Mouse (Mus musculus) left cerebral cortex, adult 2 months (tissue): ENCODE measurements around the gene Tspan4. TPM values are rescaled to one million over a fixed set of nuclear protein-coding genes. Genes with fewer than 3 reads are reported as not detected.

Experiments
- DNase-seq, 2 experiments: peaks; one replicate each; pipeline ENCODE4 v3.0.0; 2021 to 2022; ENCODE audit warnings: low spot score in 2 of 2, mixed read lengths in 1 of 2; ENCODE audit errors: extremely low spot score in 1 of 2
- H3K27ac ChIP-seq: fragments of 200-600 bp; 2 replicates; pipeline ENCODE4 v1.8.1; 2022
- H3K4me3 ChIP-seq: fragments of 200-600 bp; 2 replicates; pipeline ENCODE4 v1.8.1; 2022
- CTCF ChIP-seq: fragments of 200-600 bp; IDR thresholded peaks from 2 replicates; pipeline ENCODE4 v1.8.1; 2022; ENCODE audit warnings: antibody characterized with exemption, mild to moderate bottlenecking, moderate library complexity
- intact Hi-C: fragments of 180-260 bp; cut with DNase I; formaldehyde crosslinking; loops from one replicate; pipeline ENCODE4 v1.15.1; 2025
- total RNA-seq, 2 experiments: library from RNA; stranded (reverse); gene quantifications; 2 replicates each; pipeline ENCODE4 v1.2.3; 2021

The Tspan4 gene
- total RNA-seq, 2 experiments from 2014 or later: 13.7 to 14.4 TPM

DNA sequence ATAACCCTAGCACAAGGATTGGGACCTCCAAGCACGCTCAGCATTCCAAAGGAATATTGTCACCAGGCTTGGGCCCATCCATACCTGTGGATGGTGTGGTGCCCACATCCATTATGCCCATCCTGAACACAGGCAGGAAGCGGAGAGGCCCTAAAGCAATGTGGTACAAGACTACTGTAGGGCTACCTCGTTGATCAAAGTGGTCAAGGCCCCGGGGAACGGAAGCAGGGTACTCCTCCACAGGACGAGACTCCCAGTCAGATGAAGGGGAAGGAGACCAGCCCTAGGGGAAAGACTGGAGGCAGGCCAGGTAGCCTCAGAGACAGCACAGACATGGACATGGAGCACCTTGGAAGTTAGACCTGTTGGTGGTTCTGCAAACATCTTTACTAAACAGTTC is 2.3 kb upstream of the Tspan4 start:
- Histone ChIP-seq H3K27ac (no peak overlapping the region), H3K4me3 (no peak overlapping the region)
- TF ChIP-seq CTCF: no peak
- intact Hi-C loops: no loop called here
- DNase-seq: no peak

DNA sequence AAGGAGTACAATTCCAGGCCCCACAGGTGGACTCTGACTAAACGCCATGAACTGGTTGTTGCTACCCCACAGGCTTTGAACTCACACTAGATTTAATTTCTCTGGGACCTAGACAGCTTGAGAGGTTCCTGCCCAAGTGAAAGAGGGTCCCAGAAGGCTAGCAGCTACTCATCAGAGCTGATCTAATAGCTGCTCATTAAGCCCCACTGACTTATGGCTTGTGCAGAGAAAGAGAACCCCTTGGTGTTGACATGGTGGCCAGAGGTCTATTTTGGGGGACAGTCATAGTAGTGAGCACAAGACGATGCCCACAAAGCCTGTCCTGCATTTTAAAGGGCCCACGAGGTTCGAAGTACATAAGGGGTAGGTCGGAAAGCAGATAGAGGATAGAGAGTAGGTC is 880 bp upstream of the Tspan4 start:
- peak overlapping the region; percentile 94; the same call in 1 of the 2 replicates for H3K27ac ChIP-seq
- DNase-seq: no peak
- no peak for TF ChIP-seq CTCF
- peak overlapping the region; percentile 72 for H3K4me3 ChIP-seq
- intact Hi-C loops: no loop called here

DNA sequence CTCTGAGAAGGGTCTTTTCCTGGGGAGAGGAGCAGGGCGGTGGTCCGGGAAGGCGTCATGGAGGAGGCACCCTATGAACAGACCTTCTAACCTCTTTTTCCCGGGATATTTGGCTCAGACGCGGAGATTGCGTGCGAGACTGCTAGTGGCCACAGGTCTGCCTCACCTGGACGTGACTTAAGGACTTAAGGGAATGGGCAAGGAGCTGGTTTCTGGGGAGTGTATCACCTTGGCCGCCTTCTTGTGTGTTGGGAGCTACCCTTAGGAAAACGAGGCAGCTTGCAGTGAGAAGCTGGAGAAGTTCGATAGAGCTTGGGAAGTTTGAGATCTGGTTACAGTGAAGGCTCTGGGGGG is 742 bp downstream of the Tspan4 start:
- H3K27ac ChIP-seq: peak overlapping the region; percentile 94

DNA sequence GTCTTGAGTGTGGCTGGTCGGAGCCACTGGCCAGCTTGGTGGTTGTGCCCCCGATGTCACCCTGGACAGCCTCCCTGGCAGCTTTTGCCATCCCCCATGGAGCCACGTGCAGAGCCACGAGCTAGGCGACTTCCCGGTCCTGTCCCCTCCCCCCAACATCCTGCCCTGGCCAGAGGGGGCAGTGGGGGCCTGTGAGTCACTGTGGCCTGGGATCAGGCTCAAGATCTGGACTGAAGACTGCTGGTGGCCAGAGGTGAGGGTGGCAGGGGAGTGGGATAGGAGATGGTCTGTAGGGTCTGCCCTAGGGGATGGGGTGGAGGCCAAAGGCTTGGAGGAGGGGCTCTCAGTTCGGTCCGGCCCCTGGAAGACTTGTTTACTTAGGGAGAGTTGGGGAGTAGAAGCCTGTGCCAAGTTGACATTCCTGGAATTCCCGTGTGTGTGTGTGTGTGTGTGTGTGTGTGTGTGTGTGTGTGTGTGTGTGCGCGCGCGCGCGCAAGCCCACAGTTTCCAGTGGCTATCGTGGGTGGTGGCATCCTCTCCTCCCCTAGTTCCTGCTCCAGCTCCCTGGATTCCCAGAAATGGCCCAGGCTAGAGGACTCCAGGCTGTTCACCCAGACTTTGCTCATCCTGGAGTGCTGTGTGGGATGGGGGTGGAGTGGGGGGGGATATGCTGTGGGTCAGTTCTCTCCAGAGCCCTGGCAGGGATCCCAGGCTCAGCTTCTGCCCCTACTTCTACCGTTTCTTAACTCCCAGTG is 1.4 kb downstream of the Tspan4 start:
- peak; percentile 9 for TF ChIP-seq CTCF
- peak overlapping the region; percentile 72 for H3K4me3 ChIP-seq
- intact Hi-C loops: no loop called here
- peak; percentile 42 to 51 for DNase-seq
- H3K27ac ChIP-seq: peak overlapping the region; percentile 94

More for the DNA sequence above, 742 bp downstream of the Tspan4 start:
- TF ChIP-seq CTCF: no peak
- no peak for DNase-seq
- peak overlapping the region; percentile 72 for H3K4me3 ChIP-seq
- intact Hi-C loops: no loop called here

DNA sequence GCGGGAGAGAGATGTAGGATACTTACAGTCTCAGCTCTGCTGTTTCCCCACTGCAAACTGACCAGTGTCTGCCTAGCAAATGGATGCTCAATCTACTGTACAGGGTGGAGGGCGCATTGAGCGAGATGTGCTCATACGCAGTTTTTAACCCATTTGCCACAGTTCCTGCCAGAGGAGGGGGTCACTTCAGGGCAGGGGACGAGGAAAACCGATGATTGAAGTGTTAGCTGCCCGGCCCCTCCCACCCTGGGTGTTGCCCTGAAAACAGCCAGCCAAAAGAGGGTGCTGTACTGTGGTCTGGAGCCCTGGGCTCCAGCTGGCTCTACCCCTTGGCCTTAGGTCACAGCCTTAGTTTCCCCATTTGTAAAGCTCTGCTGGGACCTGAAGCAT is 1.9 kb downstream of the Tspan4 start:
- intact Hi-C loops: no loop called here
- no peak for DNase-seq
- Histone ChIP-seq H3K4me3 (0 out of 2 replicates have a peak overlapping the region, but pooled peaks have one; percentile 9), H3K27ac (peak overlapping the region; percentile 55)
- no peak for TF ChIP-seq CTCF

DNA sequence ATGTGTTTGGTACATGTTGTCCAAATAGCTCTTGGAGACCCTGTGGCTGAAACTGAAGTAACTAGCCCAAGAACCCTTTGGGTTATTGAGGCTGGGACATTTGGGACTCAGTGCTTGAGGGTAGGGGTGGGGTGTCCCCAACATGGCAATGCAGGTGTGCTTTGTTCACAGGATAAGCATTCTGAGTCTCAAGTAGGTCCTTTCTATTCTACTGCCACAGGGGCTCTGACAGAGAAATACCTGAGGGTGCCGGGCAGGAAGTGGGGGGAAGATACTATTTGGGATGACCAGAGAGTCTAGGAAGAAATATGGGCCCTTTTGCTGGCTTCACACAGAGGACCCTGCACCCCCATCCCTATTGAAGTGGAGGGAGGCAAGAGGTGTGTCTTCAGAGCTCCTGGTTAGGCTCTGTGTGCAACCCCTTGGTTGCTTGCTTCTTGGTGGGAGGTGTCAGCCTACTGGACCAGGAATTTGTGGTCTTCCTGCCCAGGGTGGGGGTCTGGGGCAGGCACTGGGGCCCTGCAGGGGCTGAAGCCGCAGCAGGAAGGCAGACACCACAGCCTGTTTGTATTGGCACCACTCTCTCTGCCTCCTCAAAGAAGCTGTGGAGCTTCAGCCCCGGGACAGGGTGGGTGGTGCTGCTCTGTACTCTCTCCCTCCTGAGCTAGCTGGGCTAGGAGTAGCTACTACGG is 2.7 kb downstream of the Tspan4 start:
- intact Hi-C loops: no loop called here
- no peak for TF ChIP-seq CTCF
- Histone ChIP-seq H3K4me3 (no peak overlapping the region), H3K27ac (peak overlapping the region; percentile 40; the same call in 1 of the 2 replicates)
- no peak for DNase-seq

DNA sequence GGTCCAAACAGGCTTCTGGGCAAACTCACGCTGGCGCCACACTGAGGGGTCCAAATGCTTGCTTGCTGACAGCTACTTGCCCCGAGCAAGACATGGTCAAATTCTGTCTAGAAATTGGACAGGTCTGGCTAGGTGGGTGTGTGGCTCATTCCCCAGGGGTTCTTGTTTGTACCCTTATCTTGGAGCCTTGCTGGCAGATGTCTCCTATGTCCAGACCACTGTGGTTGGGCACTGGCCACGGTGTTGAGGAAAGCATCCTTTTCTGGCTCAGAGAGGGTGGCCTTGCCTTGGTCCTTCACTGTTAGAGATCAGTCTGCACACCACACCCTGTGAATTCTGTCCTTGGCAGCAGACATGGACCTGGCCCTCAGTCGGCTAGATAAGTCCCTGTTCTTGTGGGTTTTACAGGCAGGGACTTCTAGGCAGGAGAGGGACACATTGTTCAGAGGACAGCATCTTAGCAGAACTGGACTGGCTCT is 3.3 kb downstream of the Tspan4 start:
- DNase-seq: no peak
- no peak for TF ChIP-seq CTCF
- intact Hi-C loops: no loop called here
- Histone ChIP-seq H3K4me3 (no peak overlapping the region), H3K27ac (peak overlapping the region; percentile 15; the same call in 1 of the 2 replicates)

DNA sequence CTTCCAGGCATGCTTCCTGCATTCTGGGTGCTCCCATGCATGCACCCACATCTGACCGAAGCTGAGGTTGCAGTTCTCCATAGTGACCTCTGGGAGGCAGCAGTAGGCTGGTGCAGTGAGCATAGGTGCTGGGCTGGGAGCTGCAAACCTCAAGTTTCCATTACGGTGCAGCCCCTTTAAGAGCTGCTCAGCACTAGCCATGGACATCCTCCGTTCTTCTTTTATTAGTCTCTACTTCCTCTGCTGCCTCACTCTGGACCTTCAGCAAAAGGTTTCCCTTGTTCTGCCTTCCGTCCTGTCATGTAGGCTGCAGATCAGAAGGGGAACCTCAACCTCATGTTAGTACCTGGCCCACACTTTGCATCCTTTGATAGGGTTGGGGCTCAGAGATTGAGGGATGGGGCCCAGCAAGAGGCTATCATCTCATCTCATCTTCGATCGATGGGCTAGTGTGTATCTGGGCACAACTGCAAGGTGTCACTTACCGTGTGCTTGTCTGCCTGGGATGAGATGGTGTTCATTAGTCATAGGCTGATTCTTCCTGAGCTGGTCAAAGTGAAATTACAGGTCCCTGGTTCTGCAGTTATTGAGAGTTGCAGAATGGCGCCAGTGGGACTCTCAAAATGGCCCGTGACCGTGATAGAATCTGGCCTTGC is 5.9 kb downstream of the Tspan4 start:
- H3K4me3 ChIP-seq: 0 out of 2 replicates have a peak overlapping the region, but pooled peaks have one; percentile 13
- H3K27ac ChIP-seq: no peak overlapping the region
- DNase-seq: peak; percentile 66 to 67
- peak; percentile 92 for TF ChIP-seq CTCF
- intact Hi-C loops: loop anchor here (1.0 to 2.0 kb wide), 2 partner anchors 44 to 186 kb away; no protein-coding TSS in a partner anchor

DNA sequence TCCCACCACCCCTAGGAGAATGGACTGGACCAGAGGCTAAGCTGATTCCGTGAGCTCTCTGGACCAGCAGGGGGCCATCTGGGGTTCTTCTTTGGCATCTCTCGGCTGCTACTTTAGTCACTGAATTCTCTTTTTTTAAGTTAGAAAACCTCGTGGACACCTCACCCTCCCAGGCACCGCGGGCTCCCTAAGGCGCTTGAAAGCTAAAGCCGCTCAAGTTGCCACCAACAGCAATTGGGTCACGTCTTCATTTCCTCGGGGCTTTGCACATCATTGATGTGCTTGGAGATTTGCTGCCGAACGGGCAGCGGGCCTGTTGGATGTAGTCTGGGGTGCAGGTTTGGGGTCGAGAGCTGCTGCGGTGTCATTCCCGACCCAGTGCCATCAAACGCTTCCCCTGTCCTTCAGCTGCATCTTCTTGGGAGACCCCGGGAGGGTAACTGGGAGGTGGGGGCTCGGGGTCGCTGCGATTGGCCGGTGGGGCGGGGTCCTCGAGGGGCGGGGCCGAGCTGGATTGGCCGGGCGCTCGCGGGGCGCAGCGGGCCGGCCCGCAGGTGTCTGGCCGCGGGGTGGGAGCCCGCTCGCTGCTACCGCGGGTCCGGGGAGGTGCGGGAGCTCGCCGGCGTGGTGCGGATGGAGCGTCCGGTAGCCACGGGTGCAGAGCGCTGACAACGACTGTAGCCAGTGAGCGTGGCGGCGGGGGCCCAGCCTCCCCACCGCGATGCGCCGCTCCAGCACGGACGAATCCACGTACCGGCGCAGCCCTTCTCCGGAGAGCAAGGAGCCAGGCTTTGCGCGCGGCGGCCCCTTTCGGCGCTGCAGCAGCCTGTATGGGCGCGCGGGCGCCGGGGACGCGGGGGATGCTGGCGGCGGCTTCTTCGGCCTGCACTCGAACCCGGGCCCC is 6.7 kb downstream of the Tspan4 start:
- intact Hi-C loops: loop anchor here (2.0 kb wide), 1 partner anchor 185 kb away; no protein-coding TSS in a partner anchor
- DNase-seq: peak; percentile 50 to 60
- H3K27ac ChIP-seq: peak overlapping the region; percentile 57
- TF ChIP-seq CTCF: peak; percentile 51
- peak overlapping the region; percentile 57 for H3K4me3 ChIP-seq

DNA sequence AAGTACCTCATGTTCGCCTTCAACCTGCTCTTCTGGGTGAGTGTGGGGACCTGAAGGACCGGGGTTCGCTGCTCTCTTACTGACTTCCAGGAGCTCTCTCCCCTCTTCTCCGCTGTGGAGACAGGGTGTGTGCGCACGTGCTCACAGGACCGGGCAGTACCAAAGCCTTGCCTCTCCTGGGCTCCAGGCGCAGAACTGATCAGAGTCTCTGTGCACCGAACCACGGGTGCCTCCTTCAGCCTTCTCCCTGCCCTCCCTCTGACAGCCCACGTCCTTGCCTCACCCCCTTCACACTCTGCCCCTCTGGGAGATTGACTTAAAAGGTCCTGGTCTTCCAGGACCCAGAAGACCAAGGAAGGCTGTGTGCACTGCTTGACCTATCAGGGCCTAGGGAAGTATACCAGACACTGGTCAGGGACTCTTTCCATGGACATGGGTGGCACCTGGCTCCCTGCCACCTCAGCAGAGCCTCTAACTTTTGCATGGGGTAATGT is 7.5 kb downstream of the Tspan4 start:
- H3K27ac ChIP-seq: no peak overlapping the region; the same call in 1 of the 2 replicates
- intact Hi-C loops: no loop called here
- DNase-seq: no peak

DNA sequence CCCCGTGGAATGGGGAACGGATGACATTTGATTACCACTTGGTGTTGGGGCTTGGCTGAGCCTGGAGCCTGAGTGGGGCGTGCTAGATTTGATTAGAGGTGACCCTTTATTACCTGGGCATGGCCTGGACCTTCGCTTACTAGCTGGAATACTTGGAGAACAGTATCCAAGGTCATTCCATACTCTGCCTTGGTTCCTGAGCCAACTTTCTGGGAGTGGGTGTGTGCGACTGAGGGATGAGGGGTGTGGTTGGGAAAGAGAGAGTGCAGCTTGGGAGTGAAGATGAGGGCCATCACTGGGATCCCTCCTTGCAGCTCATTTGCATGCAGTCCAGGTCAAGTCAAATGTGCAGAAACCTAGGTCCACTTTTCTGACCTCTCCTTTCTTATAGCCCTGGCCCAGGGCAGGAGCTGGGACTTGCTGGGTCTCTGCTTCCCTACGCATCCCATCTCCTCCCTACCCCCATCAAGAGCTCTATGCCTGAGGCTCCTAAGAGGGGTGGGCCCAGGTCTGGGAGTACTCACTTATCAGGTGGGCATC is 8.1 kb downstream of the Tspan4 start:
- Histone ChIP-seq H3K27ac (no peak overlapping the region), H3K4me3 (no peak overlapping the region)
- no peak for DNase-seq
- intact Hi-C loops: no loop called here
- TF ChIP-seq CTCF: no peak

More for the DNA sequence above, 7.5 kb downstream of the Tspan4 start:
- peak overlapping the region; percentile 57 for H3K4me3 ChIP-seq
- TF ChIP-seq CTCF: no peak
